Mouse (Mus musculus): ENCODE data around the gene Spaca7.

Gene Spaca7

GRCm38 (mm10) chr8:12648951-12649350 lies 76.1 kb downstream of the Spaca7 start:
- Histone ChIP-seq H3K27me3 (ENCODE audit: insufficient read depth, low read length) (no peaks in the 10 kb centered on the region), H3K4me1 (replicated peaks; ENCODE audit: low read depth, low read length) (peaks cover 24% of the 10 kb centered on the region), H3K9me3 (ENCODE audit: low read length) (no peaks in the 10 kb centered on the region), H3K36me3 (ENCODE audit: insufficient read depth, low read length) (peaks cover 74% of the 10 kb centered on the region), H3K4me3 (replicated peaks; ENCODE audit: low read length) (no peak overlapping the region)
- TF ChIP-seq POU5F1 (IDR thresholded peaks at IDR 0.05; ENCODE audit: borderline replicate concordance, low read length) (no peak), CTCF (conservative IDR thresholded peaks at IDR 0.05; ENCODE audit: low read length) (no peak), NANOG (IDR thresholded peaks at IDR 0.05; ENCODE audit: borderline replicate concordance, low read length) (no peak)

Measured in E14TG2a.4 (cell line).